8 mouse cellular contexts compared by ENCODE assay signal in the genomic region with DNA sequence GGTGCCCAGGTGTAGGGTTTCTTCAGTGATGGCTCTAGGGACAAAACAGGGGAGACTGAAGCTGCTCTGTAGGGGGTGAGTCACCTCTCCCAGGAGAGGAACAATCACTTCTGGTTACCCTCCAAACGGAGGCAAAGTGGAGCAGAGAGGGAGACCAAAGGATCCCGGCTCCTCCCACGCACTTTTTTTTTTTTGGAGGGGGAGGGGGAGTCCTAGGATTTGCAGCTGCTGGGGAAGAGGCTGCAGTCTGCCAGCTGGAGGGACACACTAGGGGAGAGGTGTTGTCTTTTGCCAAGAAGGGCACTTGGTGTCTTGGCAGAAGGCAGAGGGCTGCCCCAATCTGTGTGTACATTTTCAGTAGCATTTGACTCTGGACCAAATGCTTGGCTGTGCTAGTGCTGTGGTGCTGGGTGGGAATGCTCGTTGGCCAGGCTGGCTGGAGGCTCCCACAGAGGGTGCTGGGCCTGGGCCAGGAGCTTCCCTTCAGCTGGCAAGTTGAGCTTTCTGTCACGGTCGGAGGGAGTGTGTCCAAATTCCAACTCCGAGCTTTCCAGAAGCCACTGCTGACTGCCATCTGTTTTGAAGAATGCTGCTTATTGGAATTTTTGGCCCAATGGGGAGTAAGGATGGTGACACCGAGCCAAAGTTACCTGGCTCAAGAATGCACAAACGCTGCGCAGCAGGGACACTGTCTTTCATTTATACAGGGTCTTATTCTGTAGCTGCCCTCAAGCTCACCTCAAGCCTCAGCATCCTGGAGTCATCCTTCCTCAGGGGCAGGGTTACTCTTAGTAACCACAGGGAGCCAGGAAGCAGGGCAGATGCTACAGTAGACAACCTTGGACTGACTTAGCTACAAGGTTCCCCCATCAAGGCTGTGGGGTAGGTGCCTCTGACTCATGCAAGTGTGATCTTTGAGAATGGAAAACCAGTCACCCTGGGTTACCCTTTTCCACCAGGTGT. TPM values are rescaled to one million over a fixed set of nuclear protein-coding genes. Genes with fewer than 3 reads are reported as not detected.
DNase-seq lines count a peak whose midpoint lies in the region; ATAC-seq and TF ChIP-seq lines count a peak whose summit lies in the region.

No protein-coding gene starts in this region.

- H3K4me2 ChIP-seq in forebrain, embryonic 15.5 days (replicated peaks), result peak overlapping the region; percentile 25
- H3K4me2 ChIP-seq in liver, postnatal 0 days (ENCODE audit: low read depth, low read length), result peak overlapping the region; percentile 64

- 14% methylated on average over 10 of the region's 10 CpGs for WGBS in forebrain, embryonic 15.5 days
- 30% methylated on average over 10 of the region's 10 CpGs for whole genome bisulfite sequencing in liver, postnatal 0 days (ENCODE audit: insufficient replicate concordance)
- WGBS in olfactory bulb, adult 2 months, result 8% methylated on average over 10 of the region's 10 CpGs

- 0 out of 2 replicates have a peak, but pooled peaks have one; percentile 19 for TF ChIP-seq POLR2A in olfactory bulb, adult 2 months (IDR thresholded peaks at IDR 0.05; ENCODE audit: insufficient read depth, low read depth, low read length)

- peak overlapping the region; percentile 67; the same call in 1 of the 2 replicates for H3K4me3 ChIP-seq in G1E (ENCODE audit: low read depth, low read length)
- H3K4me3 ChIP-seq in forebrain, embryonic 15.5 days, result no peak overlapping the region
- peak overlapping the region; percentile 26 for H3K4me3 ChIP-seq in liver, postnatal 0 days (ENCODE audit: low read depth, low read length)
- peak overlapping the region; percentile 20; the same call in 1 of the 2 replicates for H3K4me3 ChIP-seq in olfactory bulb, adult 2 months (ENCODE audit: insufficient read depth, low read depth, low read length)

- peak overlapping the region; percentile 79 for H3K27ac ChIP-seq in forebrain, embryonic 15.5 days (replicated peaks)
- H3K27ac ChIP-seq in liver, postnatal 0 days (ENCODE audit: low read depth), result peak overlapping the region; percentile 95
- peak overlapping the region; percentile 89 for H3K27ac ChIP-seq in olfactory bulb, adult 2 months (ENCODE audit: insufficient read depth, low read depth, low read length)

- H3K9me3 ChIP-seq in G1E (replicated peaks), result no peaks in the 10 kb centered on the region
- H3K9me3 ChIP-seq in forebrain, embryonic 15.5 days, result no peaks in the 10 kb centered on the region
- no peaks in the 10 kb centered on the region for H3K9me3 ChIP-seq in liver, postnatal 0 days (ENCODE audit: low read length)

- intact Hi-C loops in heart, postnatal 10 days (cut with DNase I), result no loop called here

- H3K4me1 ChIP-seq in G1E (ENCODE audit: insufficient read depth, low read depth, low read length), result peaks cover 66% of the 10 kb centered on the region
- H3K4me1 ChIP-seq in forebrain, embryonic 15.5 days, result peaks cover 37% of the 10 kb centered on the region
- peaks cover 29% of the 10 kb centered on the region for H3K4me1 ChIP-seq in liver, postnatal 0 days (ENCODE audit: insufficient read depth)
- H3K4me1 ChIP-seq in olfactory bulb, adult 2 months (ENCODE audit: control insufficient read depth, insufficient read depth, low read length), result peaks cover 20% of the 10 kb centered on the region

- ATAC-seq in G1E (ENCODE audit: extremely low read depth, insufficient number of reproducible peaks, low FRiP score, poor library complexity, severe bottlenecking), result 0 out of 2 replicates have a peak, but pooled peaks have one; percentile 29
- ATAC-seq in forebrain, embryonic 15.5 days (replicated peaks), result peak; percentile 83
- peak; percentile 50 for ATAC-seq in liver, postnatal 0 days

- peak overlapping the region; percentile 13; the same call in 1 of the 2 replicates for H3K9ac ChIP-seq in forebrain, embryonic 15.5 days (replicated peaks)
- H3K9ac ChIP-seq in liver, postnatal 0 days (replicated peaks), result peak overlapping the region; percentile 63

- TF ChIP-seq CTCF in G1E (IDR thresholded peaks at IDR 0.05; ENCODE audit: low read depth, low read length), result no peak
- TF ChIP-seq CTCF in liver, postnatal 0 days (IDR thresholded peaks at IDR 0.05; ENCODE audit: low read depth), result no peak
- no peak for TF ChIP-seq CTCF in olfactory bulb, adult 2 months (IDR thresholded peaks at IDR 0.05; ENCODE audit: insufficient read depth, low read depth, low read length)

- no peak for TF ChIP-seq EP300 in liver, postnatal 0 days (IDR thresholded peaks at IDR 0.05; ENCODE audit: low read depth)

- peak; percentile 32 for DNase-seq in G1E (ENCODE audit: low spot score)
- DNase-seq in c-Kit-positive CD71-negative TER-119-negative erythroid progenitor cells, embryonic 14.5 days (ENCODE audit: low read depth), result peak; percentile 40
- DNase-seq in heart, postnatal 10 days, result peak; percentile 91 to 92
- DNase-seq in layer of hippocampus, adult 11-12 months (ENCODE audit: low spot score), result peak; percentile 85
- peak; percentile 52 for DNase-seq in liver, postnatal 0 days
- no peak for DNase-seq in c-Kit-positive CD71-positive TER-119-positive erythroid progenitor cells, embryonic 14.5 days (ENCODE audit: low spot score)

- no peaks in the 10 kb centered on the region for H3K27me3 ChIP-seq in G1E (ENCODE audit: insufficient read depth, low read length)
- H3K27me3 ChIP-seq in forebrain, embryonic 15.5 days, result no peaks in the 10 kb centered on the region
- no peaks in the 10 kb centered on the region for H3K27me3 ChIP-seq in liver, postnatal 0 days (ENCODE audit: insufficient read depth, low read length)

- H3K36me3 ChIP-seq in G1E (replicated peaks), result peaks cover 51% of the 10 kb centered on the region
- 0 out of 2 replicates have a peak, but pooled peaks cover 3% of the 10 kb centered on the region for H3K36me3 ChIP-seq in forebrain, embryonic 15.5 days
- peaks cover 10% of the 10 kb centered on the region; the same call in 1 of the 2 replicates for H3K36me3 ChIP-seq in liver, postnatal 0 days (replicated peaks; ENCODE audit: insufficient read depth, low read length)

RNA-seq across cellular contexts. Expression of gene Zdhhc18, which starts 10.5 kb away (rescaled TPM):
- total RNA-seq in G1E (2014; fragmentation: Nextera tagmentation) (9.6 and 11.7 TPM in 2 replicates), G1E (2017) (4.4 and 5.3 TPM in 2 replicates)
- 11.1 and 11.6 TPM in 2 replicates for polyA plus RNA-seq in G1E (2012)
- polyA plus RNA-seq in forebrain, embryonic 15.5 days (2015; fragmentation: Nextera tagmentation; extraction: Ambion mirVana), result 4.9 and 6.3 TPM in 2 replicates
- total RNA-seq in heart, postnatal 10 days (2021), result 10 to 100 TPM; 21.9 to 25.0 TPM
- 2.1 and 2.6 TPM in 2 replicates for polyA plus RNA-seq in liver, postnatal 0 days (2015; fragmentation: Nextera tagmentation; extraction: Ambion mirVana)
- not detected in 2 replicates for polyA plus RNA-seq in olfactory bulb, adult 2 months (2012; ENCODE audit: insufficient read depth, insufficient read length, low replicate concordance, missing spikeins)

RNA-seq across cellular contexts. Expression of gene Pigv, which starts 12.0 kb away (rescaled TPM):
- 13.2 and 15.4 TPM in 2 replicates for total RNA-seq in G1E (2014; fragmentation: Nextera tagmentation)
- 5.6 and 5.7 TPM in 2 replicates for total RNA-seq in G1E (2017)
- polyA plus RNA-seq in G1E (2012), result 11.4 and 12.7 TPM in 2 replicates
- 16.5 and 16.9 TPM in 2 replicates for polyA plus RNA-seq in forebrain, embryonic 15.5 days (2015; fragmentation: Nextera tagmentation; extraction: Ambion mirVana)
- 10 to 100 TPM in 1 of 2 experiments, 1 to 10 TPM in 1; 8.6 to 11.2 TPM for total RNA-seq in heart, postnatal 10 days (2021)
- 5.2 and 5.9 TPM in 2 replicates for polyA plus RNA-seq in liver, postnatal 0 days (2015; fragmentation: Nextera tagmentation; extraction: Ambion mirVana)
- not detected in 2 replicates for polyA plus RNA-seq in olfactory bulb, adult 2 months (2012; ENCODE audit: insufficient read depth, insufficient read length, low replicate concordance, missing spikeins)

RNA-seq across cellular contexts. Expression of gene Sfn, which starts 58.5 kb away (rescaled TPM):
- total RNA-seq in G1E (2014; fragmentation: Nextera tagmentation), result 1.4 and 3.4 TPM in 2 replicates
- total RNA-seq in G1E (2017), result 0.41 and 0.66 TPM in 2 replicates
- polyA plus RNA-seq in G1E (2012), result 1.3 and 2.4 TPM in 2 replicates
- polyA plus RNA-seq in forebrain, embryonic 15.5 days (2015; fragmentation: Nextera tagmentation; extraction: Ambion mirVana), result 0.97 and 1.1 TPM in 2 replicates
- 1 to 10 TPM; 1.3 to 1.9 TPM for total RNA-seq in heart, postnatal 10 days (2021)
- polyA plus RNA-seq in liver, postnatal 0 days (2015; fragmentation: Nextera tagmentation; extraction: Ambion mirVana), result 0.40 and 0.59 TPM in 2 replicates
- polyA plus RNA-seq in olfactory bulb, adult 2 months (2012; ENCODE audit: insufficient read depth, insufficient read length, low replicate concordance, missing spikeins), result not detected in 2 replicates

Comparison
In these comparisons a context has a peak if more than half of its experiments do, and no peak if none do; other contexts are left out.
1. ATAC-seq: peak in every context shown above with its lines; median percentile 83 in forebrain, embryonic 15.5 days; 50 in liver, postnatal 0 days; 29 in G1E.